Mouse (Mus musculus) neural tube, embryonic 14.5 days (tissue): ENCODE measurements around the gene Sorbs2. TPM values are rescaled to one million over a fixed set of nuclear protein-coding genes. Genes with fewer than 3 reads are reported as not detected.

Source experiments
- ATAC-seq: fragments of 200-750 bp; cut with Nextera tagmentation; 2 replicates; pipeline ENCODE4 v1.8.0; 2017; ENCODE audit warnings: low read depth, mild to moderate bottlenecking, moderate TSS enrichment, moderate library complexity
- H3K27ac ChIP-seq: fragments of 300-500 bp; sonication (generic); 2 replicates; pipeline ENCODE4 v1.5.1; 2014; ENCODE audit warnings: low read depth, mild to moderate bottlenecking, control low read depth, low read length, moderate library complexity, mixed read lengths
- H3K27me3 ChIP-seq: fragments of 300-500 bp; sonication (generic); 2 replicates; pipeline ENCODE4 v1.6.1; 2014; ENCODE audit warnings: low read length; ENCODE audit not compliant: control insufficient read depth, insufficient read depth
- H3K36me3 ChIP-seq: fragments of 300-500 bp; sonication (generic); 2 replicates; pipeline ENCODE4 v1.6.1; 2014; ENCODE audit warnings: low read length, mixed read lengths; ENCODE audit not compliant: control insufficient read depth, insufficient read depth
- H3K4me1 ChIP-seq: fragments of 300-500 bp; sonication (generic); 2 replicates; pipeline ENCODE4 v1.6.1; 2014; ENCODE audit warnings: low read length; ENCODE audit not compliant: control insufficient read depth, insufficient read depth
- H3K4me2 ChIP-seq: fragments of 300-500 bp; sonication (generic); 2 replicates; pipeline ENCODE4 v1.6.1; 2014; ENCODE audit warnings: mild to moderate bottlenecking, low read depth, low read length, control low read depth
- H3K4me3 ChIP-seq: fragments of 300-500 bp; sonication (generic); 2 replicates; pipeline ENCODE4 v1.5.1; 2014; ENCODE audit warnings: low read depth, low read length, control low read depth, mixed read lengths
- H3K9ac ChIP-seq: fragments of 300-500 bp; sonication (generic); replicated peaks from 2 replicates; pipeline ENCODE4 v1.6.1; 2014; ENCODE audit warnings: low read depth, mild to moderate bottlenecking, control low read depth, low read length, mixed read lengths
- H3K9me3 ChIP-seq: fragments of 300-500 bp; sonication (generic); 2 replicates; pipeline ENCODE4 v1.6.1; 2016; ENCODE audit warnings: low read length; ENCODE audit not compliant: control insufficient read depth
- WGBS: fragments of 180-500 bp; shearing (Covaris S2); extraction: QIAGEN DNeasy Blood & Tissue Kit; methylation state at CpG from one replicate; pipeline ENCODE4 v1.1.7; 2014; 5-methylcytosine and 5-hydroxymethylcytosine counted together
- polyA plus RNA-seq: library from polyadenylated mRNA; unstranded; fragments of >200 nt; fragmentation: Nextera tagmentation; extraction: Ambion mirVana; gene quantifications from 2 replicates; pipeline ENCODE4 v1.2.1, GENCODE M21; 2014

Sorbs2 gene
- polyA plus RNA-seq, 1 experiment from 2014 or later, result 83.2 TPM

GRCm38 (mm10) chr8:45585158-45585557 lies 77.6 kb downstream of the Sorbs2 start:
- Histone ChIP-seq H3K9ac (no peak overlapping the region), H3K27me3 (no peaks in the 10 kb centered on the region), H3K4me3 (no peak overlapping the region), H3K27ac (no peak overlapping the region), H3K4me2 (no peak overlapping the region), H3K4me1 (0 out of 2 replicates have a peak, but pooled peaks cover 5% of the 10 kb centered on the region), H3K9me3 (no peaks in the 10 kb centered on the region), H3K36me3 (no peaks in the 10 kb centered on the region)
- 57% methylated on average over 4 of the region's 4 CpGs for WGBS
- ATAC-seq, result no peak

GRCm38 (mm10) chr8:45587011-45587410 lies 79.4 kb downstream of the Sorbs2 start:
- Histone ChIP-seq H3K4me1 (peaks cover 11% of the 10 kb centered on the region; the same call in 1 of the 2 replicates), H3K9me3 (no peaks in the 10 kb centered on the region), H3K4me3 (no peak overlapping the region), H3K36me3 (no peaks in the 10 kb centered on the region), H3K27me3 (no peaks in the 10 kb centered on the region), H3K9ac (no peak overlapping the region), H3K27ac (no peak overlapping the region), H3K4me2 (no peak overlapping the region)
- WGBS, result 94% methylated on average over 9 of the region's 9 CpGs
- ATAC-seq, result no peak

- no peak; the same call in 1 of the 2 replicates for ATAC-seq
- Histone ChIP-seq H3K36me3 (no peaks in the 10 kb centered on the region), H3K4me2 (no peak overlapping the region), H3K27ac (no peak overlapping the region), H3K9ac (no peak overlapping the region), H3K4me1 (peaks cover 6% of the 10 kb centered on the region; the same call in 1 of the 2 replicates), H3K4me3 (no peak overlapping the region), H3K27me3 (no peaks in the 10 kb centered on the region), H3K9me3 (no peaks in the 10 kb centered on the region)
- WGBS, result 51% methylated on average over 4 of the region's 4 CpGs
Observed at GRCm38 (mm10) chr8:45591888-45592287, 84.3 kb downstream of the Sorbs2 start.

GRCm38 (mm10) chr8:45593711-45594110 lies 86.1 kb downstream of the Sorbs2 start:
- Histone ChIP-seq H3K4me2 (no peak overlapping the region), H3K9me3 (no peaks in the 10 kb centered on the region), H3K9ac (no peak overlapping the region), H3K4me3 (no peak overlapping the region), H3K4me1 (peaks cover 6% of the 10 kb centered on the region; the same call in 1 of the 2 replicates), H3K27ac (no peak overlapping the region), H3K36me3 (no peaks in the 10 kb centered on the region), H3K27me3 (no peaks in the 10 kb centered on the region)
- WGBS, result 81% methylated on average over 5 of the region's 5 CpGs
- no peak for ATAC-seq

- Histone ChIP-seq H3K27me3 (no peaks in the 10 kb centered on the region), H3K4me2 (no peak overlapping the region), H3K36me3 (no peaks in the 10 kb centered on the region), H3K4me3 (no peak overlapping the region), H3K27ac (no peak overlapping the region), H3K4me1 (peaks cover 6% of the 10 kb centered on the region; the same call in 1 of the 2 replicates), H3K9me3 (no peaks in the 10 kb centered on the region), H3K9ac (no peak overlapping the region)
- ATAC-seq, result no peak
- 76% methylated on average over 1 of the region's 1 CpGs for WGBS
Observed at GRCm38 (mm10) chr8:45595983-45596382, 88.4 kb downstream of the Sorbs2 start.

- no peak for ATAC-seq
Observed at GRCm38 (mm10) chr8:45596591-45596990, 89.0 kb downstream of the Sorbs2 start.

GRCm38 (mm10) chr8:45597631-45598420 lies 90.2 kb downstream of the Sorbs2 start:
- no peak overlapping the region for H3K9ac ChIP-seq
- no peaks in the 10 kb centered on the region for H3K9me3 ChIP-seq
- H3K4me1 ChIP-seq, result no peaks in the 10 kb centered on the region
- H3K27ac ChIP-seq, result no peak overlapping the region
- no peak for ATAC-seq
- H3K27me3 ChIP-seq, result no peaks in the 10 kb centered on the region
- no peak overlapping the region for H3K4me3 ChIP-seq
- H3K36me3 ChIP-seq, result no peaks in the 10 kb centered on the region
- H3K4me2 ChIP-seq, result no peak overlapping the region
- WGBS, result 91% methylated on average over 7 of the region's 7 CpGs

More at GRCm38 (mm10) chr8:45596591-45596990, 89.0 kb downstream of the Sorbs2 start:
- Histone ChIP-seq H3K27me3 (no peaks in the 10 kb centered on the region), H3K9me3 (no peaks in the 10 kb centered on the region), H3K36me3 (no peaks in the 10 kb centered on the region), H3K27ac (no peak overlapping the region), H3K4me2 (no peak overlapping the region), H3K4me1 (peaks cover 5% of the 10 kb centered on the region; the same call in 1 of the 2 replicates), H3K9ac (no peak overlapping the region), H3K4me3 (no peak overlapping the region)
- WGBS, result 89% methylated on average over 2 of the region's 2 CpGs

GRCm38 (mm10) chr8:45598883-45599282 lies 91.3 kb downstream of the Sorbs2 start:
- Histone ChIP-seq H3K27ac (no peak overlapping the region), H3K9ac (no peak overlapping the region), H3K36me3 (no peaks in the 10 kb centered on the region), H3K9me3 (no peaks in the 10 kb centered on the region), H3K4me1 (no peaks in the 10 kb centered on the region), H3K27me3 (no peaks in the 10 kb centered on the region), H3K4me3 (no peak overlapping the region), H3K4me2 (no peak overlapping the region)
- 37% methylated on average over 2 of the region's 2 CpGs for WGBS
- ATAC-seq, result no peak

- Histone ChIP-seq H3K27me3 (no peaks in the 10 kb centered on the region), H3K36me3 (no peaks in the 10 kb centered on the region), H3K4me2 (no peak overlapping the region), H3K4me1 (no peaks in the 10 kb centered on the region), H3K4me3 (no peak overlapping the region), H3K27ac (no peak overlapping the region), H3K9ac (no peak overlapping the region), H3K9me3 (no peaks in the 10 kb centered on the region)
- WGBS, result 65% methylated on average over 4 of the region's 4 CpGs
- ATAC-seq, result no peak
Observed at GRCm38 (mm10) chr8:45602019-45602418, 94.4 kb downstream of the Sorbs2 start.
